Mouse (Mus musculus): ENCODE measurements around the gene Nrd1. TPM values are rescaled to one million over a fixed set of nuclear protein-coding genes. Genes with fewer than 3 reads are reported as not detected.

The Nrd1 gene
- polyA plus RNA-seq, 1 experiment from 2014 or later = 58.6 TPM

DNA sequence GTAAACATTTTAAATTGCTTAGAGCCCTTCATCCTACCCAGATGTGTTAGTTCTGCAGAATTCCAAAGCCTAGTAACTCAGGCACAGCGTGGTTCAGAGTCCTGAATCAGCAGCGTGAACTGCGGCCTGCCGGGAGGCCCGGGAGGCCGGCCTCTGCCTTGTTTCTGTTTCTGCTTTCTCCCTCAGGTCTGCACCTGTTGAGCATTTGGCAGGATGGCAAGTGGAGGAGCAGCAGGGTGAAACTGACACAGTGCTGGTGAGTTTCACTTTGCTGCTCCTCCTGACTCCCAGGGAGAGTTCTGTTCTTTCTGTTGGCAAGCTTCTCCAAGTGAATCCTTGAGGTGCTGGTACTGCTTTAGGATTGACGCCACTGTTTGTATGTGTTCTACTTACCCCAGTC lies 17.0 kb downstream of the Nrd1 start:
- ATAC-seq (ENCODE audit: low FRiP score) = no peak
- peaks cover 60% of the 10 kb centered on the region for H3K36me3 ChIP-seq (replicated peaks; ENCODE audit: control insufficient read depth, insufficient read depth)
- H3K27ac ChIP-seq = no peak overlapping the region
- no peaks in the 10 kb centered on the region for H3K9me3 ChIP-seq (ENCODE audit: control insufficient read depth, low read length)
- H3K4me1 ChIP-seq (replicated peaks; ENCODE audit: control insufficient read depth, insufficient read depth, low read length) = no peaks in the 10 kb centered on the region
- H3K27me3 ChIP-seq (ENCODE audit: control insufficient read depth, insufficient read depth, low read length) = no peaks in the 10 kb centered on the region
- DNase-seq (ENCODE audit: low spot score) = no peak
- H3K9ac ChIP-seq = no peak overlapping the region
- H3K4me2 ChIP-seq (replicated peaks) = no peak overlapping the region
- 61% methylated on average over 7 of the region's 7 CpGs for whole genome bisulfite sequencing
- no peak overlapping the region for H3K4me3 ChIP-seq (replicated peaks; ENCODE audit: low read length)

- H3K27me3 ChIP-seq (ENCODE audit: control insufficient read depth, insufficient read depth, low read length) = no peaks in the 10 kb centered on the region
- no peak overlapping the region for H3K4me2 ChIP-seq (replicated peaks)
- WGBS = 70% methylated on average over 4 of the region's 4 CpGs
- H3K36me3 ChIP-seq (replicated peaks; ENCODE audit: control insufficient read depth, insufficient read depth) = peaks cover 65% of the 10 kb centered on the region
- H3K9ac ChIP-seq = no peak overlapping the region
- no peaks in the 10 kb centered on the region for H3K9me3 ChIP-seq (ENCODE audit: control insufficient read depth, low read length)
- H3K4me1 ChIP-seq (replicated peaks; ENCODE audit: control insufficient read depth, insufficient read depth, low read length) = no peaks in the 10 kb centered on the region
- DNase-seq (ENCODE audit: low spot score) (no peak), ATAC-seq (ENCODE audit: low FRiP score) (no peak)
- no peak overlapping the region for H3K4me3 ChIP-seq (replicated peaks; ENCODE audit: low read length)
- no peak overlapping the region for H3K27ac ChIP-seq
Measured at GRCm38 (mm10) chr4:109019301-109019700, 18.8 kb downstream of the Nrd1 start.

GRCm38 (mm10) chr4:109021976-109022375 lies 21.5 kb downstream of the Nrd1 start:
- DNase-seq (ENCODE audit: low spot score) (no peak), ATAC-seq (ENCODE audit: low FRiP score) (no peak)
- WGBS = 84% methylated on average over 1 of the region's 1 CpGs
- Histone ChIP-seq H3K27ac (no peak overlapping the region), H3K4me2 (replicated peaks) (no peak overlapping the region), H3K27me3 (ENCODE audit: control insufficient read depth, insufficient read depth, low read length) (no peaks in the 10 kb centered on the region), H3K4me1 (replicated peaks; ENCODE audit: control insufficient read depth, insufficient read depth, low read length) (no peaks in the 10 kb centered on the region), H3K9me3 (ENCODE audit: control insufficient read depth, low read length) (no peaks in the 10 kb centered on the region), H3K36me3 (replicated peaks; ENCODE audit: control insufficient read depth, insufficient read depth) (peaks cover 72% of the 10 kb centered on the region), H3K4me3 (replicated peaks; ENCODE audit: low read length) (no peak overlapping the region), H3K9ac (no peak overlapping the region)

- H3K4me3 ChIP-seq (replicated peaks; ENCODE audit: low read length) = no peak overlapping the region
- no peak overlapping the region for H3K4me2 ChIP-seq (replicated peaks)
- no peak overlapping the region for H3K9ac ChIP-seq
- DNase-seq (ENCODE audit: low spot score) (no peak), ATAC-seq (ENCODE audit: low FRiP score) (no peak)
- H3K9me3 ChIP-seq (ENCODE audit: control insufficient read depth, low read length) = no peaks in the 10 kb centered on the region
- H3K36me3 ChIP-seq (replicated peaks; ENCODE audit: control insufficient read depth, insufficient read depth) = peaks cover 71% of the 10 kb centered on the region
- H3K27me3 ChIP-seq (ENCODE audit: control insufficient read depth, insufficient read depth, low read length) = no peaks in the 10 kb centered on the region
- WGBS = 67% methylated on average over 3 of the region's 3 CpGs
- H3K4me1 ChIP-seq (replicated peaks; ENCODE audit: control insufficient read depth, insufficient read depth, low read length) = no peaks in the 10 kb centered on the region
- H3K27ac ChIP-seq = no peak overlapping the region
Measured at GRCm38 (mm10) chr4:109025061-109025460, 24.6 kb downstream of the Nrd1 start.

GRCm38 (mm10) chr4:109026543-109026942 lies 26.1 kb downstream of the Nrd1 start:
- peaks cover 74% of the 10 kb centered on the region for H3K36me3 ChIP-seq (replicated peaks; ENCODE audit: control insufficient read depth, insufficient read depth)

DNA sequence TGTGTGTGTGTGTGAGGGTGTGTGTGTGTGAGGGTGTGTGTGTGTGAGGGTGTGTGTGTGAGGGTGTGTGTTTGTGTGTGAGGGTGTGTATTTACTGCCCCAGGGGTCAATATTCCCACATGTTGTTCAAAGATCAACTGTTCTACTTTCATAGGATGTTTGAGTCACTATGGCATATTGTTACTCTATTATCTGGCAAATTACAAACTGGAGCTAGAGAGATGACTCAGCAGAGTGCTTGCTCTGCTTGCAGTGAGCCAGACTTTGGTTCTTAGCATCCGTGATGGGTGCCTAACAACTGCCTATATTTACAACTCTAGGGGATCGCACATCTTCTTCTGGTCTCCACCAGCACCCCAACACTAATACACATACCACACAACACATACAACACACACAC lies 29.4 kb downstream of the Nrd1 start:
- no peak overlapping the region for H3K4me2 ChIP-seq (replicated peaks)
- H3K27me3 ChIP-seq (ENCODE audit: control insufficient read depth, insufficient read depth, low read length) = no peaks in the 10 kb centered on the region
- peaks cover 78% of the 10 kb centered on the region for H3K36me3 ChIP-seq (replicated peaks; ENCODE audit: control insufficient read depth, insufficient read depth)
- no peaks in the 10 kb centered on the region for H3K4me1 ChIP-seq (replicated peaks; ENCODE audit: control insufficient read depth, insufficient read depth, low read length)
- DNase-seq (ENCODE audit: low spot score) (no peak), ATAC-seq (ENCODE audit: low FRiP score) (no peak)
- WGBS = 94% methylated on average over 2 of the region's 2 CpGs
- no peaks in the 10 kb centered on the region for H3K9me3 ChIP-seq (ENCODE audit: control insufficient read depth, low read length)
- H3K27ac ChIP-seq = no peak overlapping the region
- no peak overlapping the region for H3K9ac ChIP-seq
- H3K4me3 ChIP-seq (replicated peaks; ENCODE audit: low read length) = no peak overlapping the region

More at GRCm38 (mm10) chr4:109026543-109026942, 26.1 kb downstream of the Nrd1 start:
- DNase-seq (ENCODE audit: low spot score) (no peak), ATAC-seq (ENCODE audit: low FRiP score) (no peak)
- Histone ChIP-seq H3K4me3 (replicated peaks; ENCODE audit: low read length) (no peak overlapping the region), H3K27me3 (ENCODE audit: control insufficient read depth, insufficient read depth, low read length) (no peaks in the 10 kb centered on the region), H3K4me1 (replicated peaks; ENCODE audit: control insufficient read depth, insufficient read depth, low read length) (no peaks in the 10 kb centered on the region), H3K9me3 (ENCODE audit: control insufficient read depth, low read length) (no peaks in the 10 kb centered on the region), H3K27ac (no peak overlapping the region), H3K4me2 (replicated peaks) (no peak overlapping the region), H3K9ac (no peak overlapping the region)
- 51% methylated on average over 3 of the region's 3 CpGs for WGBS

GRCm38 (mm10) chr4:109030266-109030665 lies 29.8 kb downstream of the Nrd1 start:
- Histone ChIP-seq H3K4me2 (replicated peaks) (no peak overlapping the region), H3K4me3 (replicated peaks; ENCODE audit: low read length) (no peak overlapping the region), H3K4me1 (replicated peaks; ENCODE audit: control insufficient read depth, insufficient read depth, low read length) (no peaks in the 10 kb centered on the region), H3K36me3 (replicated peaks; ENCODE audit: control insufficient read depth, insufficient read depth) (peaks cover 77% of the 10 kb centered on the region), H3K9me3 (ENCODE audit: control insufficient read depth, low read length) (no peaks in the 10 kb centered on the region), H3K27ac (no peak overlapping the region), H3K27me3 (ENCODE audit: control insufficient read depth, insufficient read depth, low read length) (no peaks in the 10 kb centered on the region), H3K9ac (no peak overlapping the region)
- DNase-seq (ENCODE audit: low spot score) (no peak), ATAC-seq (ENCODE audit: low FRiP score) (no peak)
- WGBS = 95% methylated on average over 2 of the region's 2 CpGs

GRCm38 (mm10) chr4:109036327-109036726 lies 35.9 kb downstream of the Nrd1 start:
- Histone ChIP-seq H3K27ac (no peak overlapping the region), H3K4me3 (replicated peaks; ENCODE audit: low read length) (no peak overlapping the region), H3K4me1 (replicated peaks; ENCODE audit: control insufficient read depth, insufficient read depth, low read length) (no peaks in the 10 kb centered on the region), H3K27me3 (ENCODE audit: control insufficient read depth, insufficient read depth, low read length) (no peaks in the 10 kb centered on the region), H3K36me3 (replicated peaks; ENCODE audit: control insufficient read depth, insufficient read depth) (peaks cover 79% of the 10 kb centered on the region), H3K4me2 (replicated peaks) (no peak overlapping the region), H3K9me3 (ENCODE audit: control insufficient read depth, low read length) (no peaks in the 10 kb centered on the region), H3K9ac (no peak overlapping the region)
- DNase-seq (ENCODE audit: low spot score) (peak; percentile 53), ATAC-seq (ENCODE audit: low FRiP score) (no peak)

DNA sequence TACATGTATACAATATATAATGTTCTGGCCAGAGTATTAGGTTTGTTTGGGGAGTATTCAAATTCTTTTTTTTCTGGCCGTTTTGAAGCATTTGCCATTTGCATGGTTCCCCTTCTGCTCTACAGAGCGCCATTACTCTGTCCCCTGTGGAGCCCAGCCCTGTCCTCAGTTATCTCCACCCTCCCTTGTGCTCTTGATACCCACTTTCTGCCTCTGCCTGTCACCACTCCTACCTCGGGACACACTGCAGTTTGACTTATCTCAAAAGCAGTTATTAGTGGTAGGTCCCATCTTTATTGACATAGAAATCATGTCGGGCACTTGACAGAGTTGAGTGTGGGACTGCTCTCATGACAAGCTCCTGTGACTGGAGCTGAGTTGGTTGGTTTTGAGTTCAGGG lies 42.3 kb downstream of the Nrd1 start:
- Histone ChIP-seq H3K27ac (no peak overlapping the region), H3K9ac (no peak overlapping the region), H3K4me2 (replicated peaks) (no peak overlapping the region), H3K27me3 (ENCODE audit: control insufficient read depth, insufficient read depth, low read length) (no peaks in the 10 kb centered on the region), H3K9me3 (ENCODE audit: control insufficient read depth, low read length) (no peaks in the 10 kb centered on the region), H3K4me1 (replicated peaks; ENCODE audit: control insufficient read depth, insufficient read depth, low read length) (no peaks in the 10 kb centered on the region), H3K4me3 (replicated peaks; ENCODE audit: low read length) (no peak overlapping the region), H3K36me3 (replicated peaks; ENCODE audit: control insufficient read depth, insufficient read depth) (peaks cover 92% of the 10 kb centered on the region)
- no peak for ATAC-seq (ENCODE audit: low FRiP score)
- no peak for DNase-seq (ENCODE audit: low spot score)
- WGBS = 95% methylated on average over 4 of the region's 4 CpGs

GRCm38 (mm10) chr4:109043294-109043693 lies 42.8 kb downstream of the Nrd1 start:
- Histone ChIP-seq H3K9me3 (ENCODE audit: control insufficient read depth, low read length) (no peaks in the 10 kb centered on the region), H3K9ac (no peak overlapping the region), H3K4me2 (replicated peaks) (no peak overlapping the region), H3K27me3 (ENCODE audit: control insufficient read depth, insufficient read depth, low read length) (no peaks in the 10 kb centered on the region), H3K27ac (no peak overlapping the region), H3K4me1 (replicated peaks; ENCODE audit: control insufficient read depth, insufficient read depth, low read length) (no peaks in the 10 kb centered on the region), H3K36me3 (replicated peaks; ENCODE audit: control insufficient read depth, insufficient read depth) (peaks cover 93% of the 10 kb centered on the region), H3K4me3 (replicated peaks; ENCODE audit: low read length) (no peak overlapping the region)
- DNase-seq (ENCODE audit: low spot score) = no peak
- ATAC-seq (ENCODE audit: low FRiP score) = no peak
- WGBS = 92% methylated on average over 5 of the region's 5 CpGs

Data from hindbrain, embryonic 14.5 days (tissue).